Mouse (Mus musculus): ENCODE results near the gene Hoxa9. TPM values are rescaled to one million over a fixed set of nuclear protein-coding genes. Genes with fewer than 3 reads are reported as not detected.

Gene Hoxa9
- total and polyA plus RNA-seq, 2 experiments = 0.10 TPM; not detected in 1

- H3K79me2 ChIP-seq (ENCODE audit: control insufficient read depth, insufficient read depth, low read length) = no peaks in the 10 kb centered on the region
- H3K4me3 ChIP-seq (ENCODE audit: insufficient read depth, low read depth, low read length) = no peak overlapping the region; the same call in 1 of the 2 replicates
- no peak overlapping the region for H3K27ac ChIP-seq (replicated peaks; ENCODE audit: insufficient read depth, low read depth, low read length)
- no peak for TF ChIP-seq CTCF (IDR thresholded peaks at IDR 0.05; ENCODE audit: low read depth, low read length)
- H3K4me1 ChIP-seq (ENCODE audit: control insufficient read depth, insufficient read depth, low read length) = 0 out of 2 replicates have a peak, but pooled peaks cover 2% of the 10 kb centered on the region
- H3K9ac ChIP-seq (ENCODE audit: low read depth, low read length) = no peak overlapping the region
- H3K27me3 ChIP-seq (ENCODE audit: control insufficient read depth, insufficient read depth, low read length) = peaks cover 30% of the 10 kb centered on the region
- 2% methylated on average over 39 of the region's 39 CpGs for WGBS
- no peak for DNase-seq (ENCODE audit: extremely low read depth, low read depth, low spot score)
- no peaks in the 10 kb centered on the region for H3K36me3 ChIP-seq (ENCODE audit: control insufficient read depth, insufficient read depth, low read length)
These were observed 28.9 kb upstream of the Hoxa9 start for GRCm38 (mm10) chr6:52259811-52260261.

- 5% methylated on average over 25 of the region's 25 CpGs for WGBS
- H3K36me3 ChIP-seq (ENCODE audit: control insufficient read depth, insufficient read depth, low read length) = no peaks in the 10 kb centered on the region
- H3K27me3 ChIP-seq (ENCODE audit: control insufficient read depth, insufficient read depth, low read length) = peaks cover 30% of the 10 kb centered on the region
- H3K4me3 ChIP-seq (ENCODE audit: insufficient read depth, low read depth, low read length) = no peak overlapping the region
- H3K9ac ChIP-seq (ENCODE audit: low read depth, low read length) = no peak overlapping the region
- no peaks in the 10 kb centered on the region for H3K79me2 ChIP-seq (ENCODE audit: control insufficient read depth, insufficient read depth, low read length)
- no peak for DNase-seq (ENCODE audit: extremely low read depth, low read depth, low spot score)
- no peak overlapping the region for H3K27ac ChIP-seq (replicated peaks; ENCODE audit: insufficient read depth, low read depth, low read length)
- TF ChIP-seq POLR2A (IDR thresholded peaks at IDR 0.05; ENCODE audit: extremely low read depth, insufficient read depth, low read length) (no peak), CTCF (IDR thresholded peaks at IDR 0.05; ENCODE audit: low read depth, low read length) (no peak)
- 0 out of 2 replicates have a peak, but pooled peaks cover 2% of the 10 kb centered on the region for H3K4me1 ChIP-seq (ENCODE audit: control insufficient read depth, insufficient read depth, low read length)
These were observed 28.3 kb upstream of the Hoxa9 start for GRCm38 (mm10) chr6:52259081-52259790.

- WGBS = 1% methylated on average over 6 of the region's 6 CpGs
- peak; percentile 63 for DNase-seq (ENCODE audit: extremely low read depth, low read depth, low spot score)
- TF ChIP-seq POLR2A (IDR thresholded peaks at IDR 0.05; ENCODE audit: extremely low read depth, insufficient read depth, low read length) (no peak), CTCF (IDR thresholded peaks at IDR 0.05; ENCODE audit: low read depth, low read length) (peak; percentile 67)
- no peaks in the 10 kb centered on the region for H3K79me2 ChIP-seq (ENCODE audit: control insufficient read depth, insufficient read depth, low read length)
- peaks cover 38% of the 10 kb centered on the region for H3K27me3 ChIP-seq (ENCODE audit: control insufficient read depth, insufficient read depth, low read length)
- no peak overlapping the region for H3K27ac ChIP-seq (replicated peaks; ENCODE audit: insufficient read depth, low read depth, low read length)
- 0 out of 2 replicates have a peak, but pooled peaks cover 2% of the 10 kb centered on the region for H3K4me1 ChIP-seq (ENCODE audit: control insufficient read depth, insufficient read depth, low read length)
- no peaks in the 10 kb centered on the region for H3K36me3 ChIP-seq (ENCODE audit: control insufficient read depth, insufficient read depth, low read length)
- no peak overlapping the region for H3K4me3 ChIP-seq (ENCODE audit: insufficient read depth, low read depth, low read length)
- H3K9ac ChIP-seq (ENCODE audit: low read depth, low read length) = no peak overlapping the region
These were observed 26.1 kb upstream of the Hoxa9 start for GRCm38 (mm10) chr6:52256956-52257355.

DNA sequence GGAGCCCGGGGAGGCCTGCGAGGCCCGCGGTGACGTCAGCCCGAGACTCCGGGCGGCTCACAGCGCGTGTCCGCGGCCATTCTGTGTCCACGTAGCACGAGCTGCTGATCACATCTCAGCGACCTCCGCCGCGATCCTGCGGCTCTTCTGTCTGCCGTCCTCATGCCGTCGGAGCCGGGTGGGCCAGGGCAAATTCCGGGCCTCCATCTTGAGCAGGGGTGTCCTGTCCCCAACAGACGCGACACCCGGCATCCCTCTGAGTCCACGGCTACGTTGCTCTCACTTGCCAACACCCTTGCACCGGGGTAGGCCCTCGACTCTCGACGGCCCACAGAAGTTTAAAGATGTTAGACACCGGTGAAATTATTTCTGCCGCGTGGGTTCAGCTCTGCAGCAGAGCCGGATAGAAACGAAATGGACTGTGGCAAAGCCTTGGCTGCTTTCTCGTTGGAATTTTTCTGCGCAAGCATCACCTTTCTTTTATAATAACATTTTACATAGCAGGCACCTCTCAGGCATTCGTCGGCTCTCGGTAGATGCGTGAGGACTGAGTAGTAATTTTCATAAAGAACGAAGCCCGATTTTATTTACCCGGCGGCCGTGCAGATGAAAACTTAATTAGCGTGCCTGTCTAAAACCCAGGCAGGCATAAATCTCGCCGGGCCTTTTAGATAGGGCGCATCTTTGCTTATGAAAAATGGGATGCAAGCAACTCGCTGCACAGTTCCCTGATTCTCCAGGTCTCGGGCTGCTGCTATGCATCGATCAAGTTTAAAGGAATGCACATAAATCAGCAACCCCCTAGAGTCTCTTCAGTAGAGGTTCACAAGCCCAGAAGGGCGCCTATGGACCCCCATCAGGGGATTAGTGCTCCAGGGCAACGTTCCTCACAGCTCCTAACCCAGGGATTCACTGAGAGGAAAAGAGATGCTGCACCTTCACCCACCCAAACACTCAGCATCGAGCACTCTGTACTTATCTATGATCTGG is 22.9 kb upstream of the Hoxa9 start:
- no peak overlapping the region for H3K9ac ChIP-seq (ENCODE audit: low read depth, low read length)
- H3K4me1 ChIP-seq (ENCODE audit: control insufficient read depth, insufficient read depth, low read length) = no peaks in the 10 kb centered on the region
- TF ChIP-seq CTCF (IDR thresholded peaks at IDR 0.05; ENCODE audit: low read depth, low read length) (no peak), POLR2A (IDR thresholded peaks at IDR 0.05; ENCODE audit: extremely low read depth, insufficient read depth, low read length) (no peak)
- 4% methylated on average over 59 of the region's 59 CpGs for WGBS
- H3K36me3 ChIP-seq (ENCODE audit: control insufficient read depth, insufficient read depth, low read length) = no peaks in the 10 kb centered on the region
- H3K4me3 ChIP-seq (ENCODE audit: insufficient read depth, low read depth, low read length) = no peak overlapping the region
- H3K79me2 ChIP-seq (ENCODE audit: control insufficient read depth, insufficient read depth, low read length) = no peaks in the 10 kb centered on the region
- no peak for DNase-seq (ENCODE audit: extremely low read depth, low read depth, low spot score)
- no peak overlapping the region for H3K27ac ChIP-seq (replicated peaks; ENCODE audit: insufficient read depth, low read depth, low read length)
- peaks cover 44% of the 10 kb centered on the region for H3K27me3 ChIP-seq (ENCODE audit: control insufficient read depth, insufficient read depth, low read length)

GRCm38 (mm10) chr6:52252775-52253376 is 22.0 kb upstream of the Hoxa9 start:
- Histone ChIP-seq H3K36me3 (ENCODE audit: control insufficient read depth, insufficient read depth, low read length) (no peaks in the 10 kb centered on the region), H3K79me2 (ENCODE audit: control insufficient read depth, insufficient read depth, low read length) (no peaks in the 10 kb centered on the region), H3K27ac (replicated peaks; ENCODE audit: insufficient read depth, low read depth, low read length) (no peak overlapping the region), H3K4me3 (ENCODE audit: insufficient read depth, low read depth, low read length) (no peak overlapping the region), H3K27me3 (ENCODE audit: control insufficient read depth, insufficient read depth, low read length) (peaks cover 52% of the 10 kb centered on the region), H3K9ac (ENCODE audit: low read depth, low read length) (no peak overlapping the region), H3K4me1 (ENCODE audit: control insufficient read depth, insufficient read depth, low read length) (no peaks in the 10 kb centered on the region)
- WGBS = 4% methylated on average over 35 of the region's 35 CpGs
- no peak for DNase-seq (ENCODE audit: extremely low read depth, low read depth, low spot score)
- no peak for TF ChIP-seq CTCF (IDR thresholded peaks at IDR 0.05; ENCODE audit: low read depth, low read length)
- TF ChIP-seq POLR2A (IDR thresholded peaks at IDR 0.05; ENCODE audit: extremely low read depth, insufficient read depth, low read length) = no peak

All from liver, adult 2 months (tissue).